In the genomic region with DNA sequence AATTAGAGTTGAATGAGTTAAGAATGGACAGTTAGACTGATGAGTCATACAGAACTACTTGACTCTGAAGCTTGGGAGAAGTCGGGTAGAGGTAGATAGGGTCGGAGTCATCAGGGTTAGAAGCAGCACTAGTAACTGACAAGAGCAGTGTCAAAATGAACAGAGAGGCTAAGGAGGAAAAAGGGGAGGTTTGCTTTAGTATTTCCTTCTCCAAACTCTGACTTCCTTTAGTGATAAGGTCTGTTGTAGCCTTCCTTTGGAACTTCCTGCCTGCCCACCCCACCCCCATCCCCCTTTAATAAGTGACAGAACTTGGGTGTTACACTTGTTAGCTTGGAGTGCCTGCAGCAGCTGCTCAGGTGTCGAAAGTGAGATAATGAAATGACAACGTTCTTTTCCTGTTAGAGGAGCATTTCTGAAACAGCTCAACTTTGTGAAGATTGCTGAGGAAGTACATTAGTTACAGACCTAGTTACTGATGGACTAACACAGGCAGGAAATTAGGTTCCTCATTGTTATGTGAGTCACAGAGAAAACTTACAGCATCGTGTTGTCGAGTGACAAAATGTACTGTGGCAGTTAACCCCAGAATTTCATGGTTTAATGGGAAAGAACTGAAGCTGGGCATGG, we compare ENCODE assay signal across 1 mouse cellular context.
TF ChIP-seq lines count a peak whose summit lies in the region.

No protein-coding gene starts in this region.

TF ChIP-seq in CH12.LX, 34 proteins besides CTCF, POLR2A, EP300 and RAD21 (continued from another document):
- TF ChIP-seq E2F4 (IDR thresholded peaks at IDR 0.05; ENCODE audit: insufficient replicate concordance, low read depth, low read length) = no peak
- TF ChIP-seq NRF1 (IDR thresholded peaks at IDR 0.05; ENCODE audit: low read depth, low read length) = no peak
- no peak for TF ChIP-seq KAT2A (IDR thresholded peaks at IDR 0.05; ENCODE audit: insufficient replicate concordance, low read length)
- no peak for TF ChIP-seq ZMIZ1 (IDR thresholded peaks at IDR 0.05; ENCODE audit: low read depth, low read length)
- no peak for TF ChIP-seq POLR2AphosphoS2 (IDR thresholded peaks at IDR 0.05; ENCODE audit: low read depth, low read length)
- TF ChIP-seq MXI1 (IDR thresholded peaks at IDR 0.05; ENCODE audit: low read depth, low read length) = no peak; the same call in 1 of the 2 replicates
- peak; percentile 96; the same call in 1 of the 2 replicates for TF ChIP-seq SIN3A (IDR thresholded peaks at IDR 0.05; ENCODE audit: low read length)
- TF ChIP-seq PAX5 (IDR thresholded peaks at IDR 0.05; ENCODE audit: low read length) = no peak
- TF ChIP-seq ELF1 (IDR thresholded peaks at IDR 0.05; ENCODE audit: low read depth, low read length) = peak; percentile 59; the same call in 1 of the 2 replicates
- no peak for TF ChIP-seq USF2 (conservative IDR thresholded peaks at IDR 0.05; ENCODE audit: low read depth, low read length)
- TF ChIP-seq MEF2A (IDR thresholded peaks at IDR 0.05; ENCODE audit: borderline replicate concordance, low read depth, low read length) = peak; percentile 52
- peak; percentile 89 for TF ChIP-seq CHD2 (IDR thresholded peaks at IDR 0.05; ENCODE audit: low read length)
